Mouse (Mus musculus) layer of hippocampus, postnatal 10 days (tissue): ENCODE data around the gene Hat1. TPM values are rescaled to one million over a fixed set of nuclear protein-coding genes. Genes with fewer than 3 reads are reported as not detected.

Experiments used
- DNase-seq, 2 experiments: peaks; one replicate each; pipeline ENCODE4 v3.0.0; 2021; ENCODE audit warnings: low spot score in 2 of 2
- total RNA-seq, 2 experiments: library from RNA; stranded (reverse); gene quantifications; 2 replicates each; pipeline ENCODE4 v1.2.3; 2021

Gene Hat1
- total RNA-seq, 2 experiments from 2014 or later: 18.9 to 19.8 TPM

- no peak for DNase-seq
These were observed 14.2 kb upstream of the Hat1 start for GRCm38 (mm10) chr2:71374275-71375155.

DNA sequence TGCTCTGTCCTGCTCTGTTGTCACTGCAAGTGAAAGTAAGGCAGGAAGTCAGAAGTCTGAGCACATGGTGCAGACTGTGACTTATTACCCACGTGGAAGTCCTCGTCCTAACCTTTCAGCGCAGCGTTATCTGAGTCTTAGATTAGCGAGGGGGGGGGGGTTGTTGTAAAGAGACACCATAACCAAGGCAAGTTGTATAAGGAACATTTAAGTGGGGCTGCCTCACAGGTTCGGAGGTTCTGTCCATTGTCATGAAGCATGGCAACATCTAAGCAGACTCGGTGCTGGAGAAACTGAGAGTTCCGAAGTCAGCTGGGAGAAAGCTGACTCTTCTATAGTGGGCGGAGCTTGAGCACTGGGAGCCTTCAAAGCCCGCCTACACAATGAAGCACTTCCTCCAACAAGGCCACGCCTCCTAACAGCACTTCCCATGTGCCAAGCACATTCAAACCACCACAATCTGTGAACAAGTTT lies 12.3 kb upstream of the Hat1 start:
- DNase-seq: no peak

DNA sequence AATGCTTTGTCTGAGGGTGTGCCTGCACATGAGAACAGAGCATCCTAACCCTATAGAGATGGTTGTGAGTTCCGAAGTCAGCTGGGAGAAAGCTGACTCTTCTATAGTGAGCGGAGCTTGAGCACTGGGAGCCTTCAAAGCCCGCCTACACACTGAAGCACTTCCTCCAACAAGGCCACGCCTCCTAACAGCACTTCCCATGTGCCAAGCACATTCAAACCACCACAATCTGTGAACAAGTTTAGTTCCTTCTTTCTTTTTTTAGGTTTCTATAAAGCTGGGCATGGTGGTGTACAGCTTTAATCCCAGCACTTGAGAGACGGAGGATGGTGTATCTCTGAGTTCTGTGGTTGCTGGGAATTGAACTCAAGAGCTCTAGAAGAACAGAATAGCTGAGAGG lies 11.3 kb upstream of the Hat1 start:
- DNase-seq: no peak

DNA sequence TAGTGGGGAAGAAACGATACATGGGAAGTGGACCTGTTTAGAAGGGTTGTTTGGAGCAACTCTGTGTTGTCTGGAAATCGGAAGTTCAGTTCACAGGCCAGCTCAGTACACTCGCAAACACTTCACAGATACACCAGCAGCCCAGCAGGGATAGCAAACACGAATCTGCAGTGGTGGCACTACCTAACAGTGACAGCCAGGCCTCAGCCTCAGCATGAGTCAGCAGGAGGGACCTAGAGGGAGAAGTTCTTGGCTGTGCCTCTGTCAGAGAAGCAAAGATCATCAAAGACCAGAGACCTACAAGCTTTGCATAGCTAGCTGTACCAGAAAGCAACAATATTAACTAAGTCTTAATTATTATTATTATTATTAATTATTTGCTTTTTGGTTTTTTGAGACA lies 6.8 kb upstream of the Hat1 start:
- no peak for DNase-seq

DNA sequence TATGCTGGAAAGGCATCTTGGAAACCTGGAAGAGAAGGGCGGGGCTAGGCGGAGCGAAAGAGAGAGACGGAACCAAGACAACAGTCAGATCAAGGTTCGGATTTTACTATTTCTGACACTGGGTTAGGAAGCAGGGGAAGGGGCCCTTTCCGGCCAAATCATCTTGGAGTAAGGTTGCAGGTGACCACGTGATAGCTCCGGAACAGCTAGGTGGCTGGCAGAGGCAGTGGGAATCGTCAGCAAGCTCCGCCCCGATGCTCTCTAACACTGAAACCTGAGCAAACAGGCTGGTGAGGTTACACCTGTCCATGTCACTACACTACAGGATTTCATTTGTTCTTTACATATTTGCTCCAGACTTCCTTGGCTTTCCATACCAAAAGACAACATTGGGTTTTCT lies 4.9 kb upstream of the Hat1 start:
- DNase-seq: no peak

- no peak for DNase-seq
These were observed 992 bp upstream of the Hat1 start for GRCm38 (mm10) chr2:71387766-71388165.

GRCm38 (mm10) chr2:71389864-71390263 lies 1.1 kb downstream of the Hat1 start:
- DNase-seq: no peak

GRCm38 (mm10) chr2:71405613-71406012 lies 16.9 kb downstream of the Hat1 start:
- no peak for DNase-seq

DNA sequence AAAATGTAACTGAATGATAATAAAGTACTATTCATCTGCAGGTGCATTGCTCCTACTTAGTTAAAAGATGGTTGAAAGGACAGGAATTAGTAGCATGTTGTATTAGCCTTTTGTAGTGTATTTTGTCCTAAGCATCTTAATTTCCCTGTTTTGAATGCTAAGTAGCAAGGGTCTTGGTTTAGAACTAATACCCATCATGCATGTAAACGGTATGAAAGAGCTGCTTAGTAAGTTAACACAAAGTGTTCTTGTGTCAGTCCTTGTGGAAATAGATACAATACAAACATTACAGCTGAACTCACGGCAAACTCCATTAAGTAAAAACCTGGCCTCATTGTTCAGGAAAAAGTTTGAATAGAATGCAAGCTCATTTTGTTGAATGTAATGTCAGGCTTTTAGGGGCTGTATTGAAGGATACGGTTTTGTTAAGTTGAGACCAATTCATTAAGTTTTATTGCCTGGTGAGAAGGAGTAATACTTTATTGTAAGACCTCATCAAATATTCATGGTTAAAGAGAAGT lies 30.1 kb downstream of the Hat1 start:
- no peak for DNase-seq

DNA sequence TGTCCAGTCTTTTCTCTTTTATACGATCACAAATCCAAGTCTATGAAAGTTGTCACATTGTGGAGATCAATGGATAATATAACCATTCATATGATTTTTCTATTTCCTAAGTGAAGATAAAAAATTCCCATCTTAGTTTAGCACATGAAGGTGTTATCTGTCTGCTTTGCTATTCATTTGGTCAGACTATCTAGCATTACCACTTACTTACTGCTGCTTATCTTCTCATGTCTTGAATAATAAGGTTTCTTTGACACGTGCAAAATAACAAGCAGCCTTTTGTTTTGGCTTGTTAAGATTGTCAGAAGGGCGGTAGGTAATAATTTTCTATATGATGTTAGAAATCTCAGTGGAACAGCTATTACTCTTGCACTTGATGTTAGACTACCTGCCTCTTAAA lies 30.6 kb downstream of the Hat1 start:
- DNase-seq: no peak

DNA sequence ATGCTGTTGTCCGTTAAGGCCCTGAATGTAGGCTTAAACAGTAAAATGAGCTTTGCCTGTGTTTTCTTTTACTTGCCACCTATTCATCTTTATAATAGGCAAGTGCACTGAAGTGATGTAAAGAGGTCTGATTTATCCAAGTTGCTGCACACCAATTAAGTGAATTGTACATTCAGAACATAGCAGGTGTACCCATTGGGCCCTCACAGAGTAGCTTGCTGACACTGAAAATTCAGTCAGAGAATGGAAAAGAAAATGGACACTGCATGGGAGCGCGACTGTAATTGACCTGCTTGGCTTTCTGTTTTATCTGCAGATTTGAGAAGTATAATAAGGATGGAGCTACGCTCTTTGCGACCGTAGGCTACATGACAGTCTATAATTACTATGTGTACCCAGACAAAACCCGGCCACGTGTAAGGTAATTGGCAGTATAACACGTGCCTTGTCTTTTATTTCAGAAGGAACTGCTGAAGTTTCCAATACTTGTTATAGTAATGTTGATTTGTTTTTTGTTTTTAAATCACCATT lies 32.2 kb downstream of the Hat1 start:
- DNase-seq: no peak

GRCm38 (mm10) chr2:71424545-71424944 lies 35.8 kb downstream of the Hat1 start:
- DNase-seq: no peak

DNA sequence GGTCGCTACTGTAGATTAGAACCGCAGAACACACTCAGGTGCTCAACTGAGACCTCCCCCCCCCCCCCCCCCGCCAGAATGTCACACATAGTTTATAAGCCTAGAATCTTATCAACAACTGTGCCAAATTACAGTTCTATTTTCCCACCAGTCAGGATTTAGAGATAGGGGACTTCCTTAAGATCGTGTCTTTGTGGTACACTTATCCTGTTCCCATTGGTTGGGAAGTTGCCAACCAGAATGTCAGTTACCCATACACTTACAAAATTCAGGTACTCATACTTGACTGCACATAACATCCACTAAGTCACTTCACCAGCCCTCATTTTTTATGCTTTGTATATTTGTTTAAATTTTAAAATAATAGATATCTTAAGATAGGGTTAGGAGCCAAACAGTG lies 46.7 kb downstream of the Hat1 start:
- DNase-seq: no peak

- no peak for DNase-seq
These were observed 54.6 kb downstream of the Hat1 start for GRCm38 (mm10) chr2:71443376-71443775.

DNA sequence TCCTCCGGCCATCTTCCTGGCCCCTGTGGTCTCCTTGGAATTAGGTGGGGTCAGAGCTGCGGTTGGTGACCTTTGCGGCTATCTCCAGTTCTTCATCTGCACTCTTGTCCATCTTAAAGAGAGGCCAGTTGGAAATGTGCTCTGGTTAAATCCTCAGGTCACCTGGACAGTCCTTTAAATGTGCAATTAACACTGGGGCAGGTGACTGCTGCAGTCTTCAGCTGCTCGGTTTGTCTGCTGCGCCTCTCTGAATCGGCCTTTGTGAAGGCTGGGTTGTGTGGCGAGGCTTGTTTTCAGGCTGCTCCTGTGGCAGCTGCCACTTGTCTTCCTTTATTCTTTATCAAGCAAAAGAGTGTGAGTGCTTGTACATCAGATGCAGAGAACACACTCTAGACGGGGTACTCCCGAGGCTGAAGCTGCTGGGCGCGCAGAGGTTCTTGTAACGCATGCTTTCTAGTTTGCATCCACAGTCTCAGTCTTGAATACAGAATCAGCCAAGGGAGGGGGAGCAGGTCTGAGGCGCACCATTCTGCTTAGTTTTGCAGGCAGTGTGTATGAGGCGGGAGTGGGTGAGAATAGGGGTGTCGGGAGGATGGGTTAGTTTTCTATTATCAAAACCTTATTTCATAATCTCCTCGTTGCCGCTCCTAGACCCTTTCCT lies 56.9 kb downstream of the Hat1 start:
- peak in 1 of 2 experiments; percentile 19 for DNase-seq

DNA sequence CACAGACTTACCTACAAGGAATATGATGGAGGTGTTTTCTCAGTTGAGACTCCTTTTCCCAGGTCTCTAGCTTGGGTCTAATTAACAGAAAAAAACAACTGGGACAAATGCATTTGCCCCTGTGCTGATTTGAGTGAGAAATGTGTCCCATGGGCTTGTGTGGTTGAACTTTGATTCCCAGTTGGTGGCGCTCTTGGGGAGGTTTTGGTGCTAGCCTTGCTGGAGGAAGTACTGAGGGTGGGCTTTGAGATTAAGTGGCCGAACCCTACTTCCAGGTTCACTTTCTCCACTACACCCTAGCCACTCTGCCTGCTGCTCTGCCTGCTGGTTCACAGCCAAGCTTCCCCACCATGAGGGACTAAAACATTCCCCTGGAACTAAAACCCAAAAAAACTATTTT lies 60.8 kb downstream of the Hat1 start:
- DNase-seq: no peak

DNA sequence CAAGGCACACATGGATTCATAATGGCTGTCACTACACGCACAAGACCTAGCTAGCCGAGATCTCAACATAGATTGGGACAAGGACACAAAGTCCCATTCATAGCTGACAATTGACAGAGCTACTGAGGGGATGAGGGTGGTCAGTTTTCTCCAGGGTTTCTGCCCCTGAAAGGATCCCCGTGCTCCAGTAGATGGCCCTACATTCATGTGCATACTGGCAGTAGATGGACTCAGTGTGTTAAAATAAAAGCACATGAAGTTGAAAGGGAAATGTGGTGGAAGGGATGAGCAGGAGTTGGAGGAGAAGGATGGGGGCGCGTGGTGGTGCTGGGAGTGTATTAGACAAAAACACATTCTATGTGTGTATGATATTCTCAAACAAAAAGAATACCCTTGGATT lies 63.0 kb downstream of the Hat1 start:
- no peak for DNase-seq

DNA sequence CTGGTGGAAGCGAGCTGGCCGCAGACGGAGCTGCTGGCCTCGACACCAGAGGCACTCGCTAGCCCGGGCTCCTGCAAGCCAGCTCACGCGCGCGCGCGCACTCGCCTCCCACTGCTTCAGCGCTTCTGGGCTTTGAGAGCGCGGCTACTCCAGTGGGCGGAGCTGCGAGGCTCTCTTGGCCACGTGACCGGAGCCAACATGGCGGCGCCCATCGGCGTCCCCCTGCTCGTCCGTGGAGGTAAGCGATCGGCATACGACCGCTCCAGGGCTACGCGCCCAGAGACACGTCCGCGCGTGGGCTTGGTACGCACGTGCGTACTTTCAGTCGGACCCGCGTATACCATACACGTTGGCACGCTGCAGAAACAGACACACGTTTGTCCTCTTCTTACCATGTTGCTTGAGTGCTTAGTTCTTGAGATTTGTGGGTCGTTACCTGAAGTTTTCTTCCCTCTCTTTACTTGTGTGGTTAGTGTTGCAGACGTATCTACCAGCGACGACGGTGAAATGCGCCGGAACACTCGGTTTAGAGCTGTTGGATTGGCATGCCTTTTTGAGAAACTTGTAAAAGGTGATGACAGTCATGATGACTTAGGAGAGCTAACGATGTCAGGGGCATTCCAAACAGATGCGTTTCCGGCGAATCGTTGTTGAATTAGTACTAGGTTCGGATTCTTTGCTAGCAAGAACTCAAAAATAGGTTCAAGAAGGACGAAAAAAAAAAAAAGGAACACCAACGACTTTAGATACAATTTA lies 64.6 kb downstream of the Hat1 start, which contains the start of gene Metap1d:
Metap1d (plus strand) TSS at position 116 of the 756 bp plus-strand sequence.
- DNase-seq: peak; percentile 91 to 95

DNA sequence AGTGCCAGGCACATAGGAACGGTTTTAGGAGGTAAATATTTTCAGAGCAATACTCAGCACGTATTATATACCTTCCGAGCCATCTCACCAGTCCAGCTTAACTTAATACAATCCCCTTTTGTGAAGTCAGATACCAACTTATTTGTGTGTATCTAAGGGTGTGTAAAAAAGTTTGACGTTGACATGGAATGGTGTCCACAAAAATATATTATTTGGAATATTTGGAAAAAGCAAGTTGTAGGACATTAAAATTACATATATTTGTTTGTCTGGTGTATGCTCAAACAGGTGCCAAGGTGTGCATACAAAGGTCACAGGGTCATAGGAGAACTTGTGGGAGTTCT lies 65.1 kb downstream of the Hat1 start:
- DNase-seq: no peak

DNA sequence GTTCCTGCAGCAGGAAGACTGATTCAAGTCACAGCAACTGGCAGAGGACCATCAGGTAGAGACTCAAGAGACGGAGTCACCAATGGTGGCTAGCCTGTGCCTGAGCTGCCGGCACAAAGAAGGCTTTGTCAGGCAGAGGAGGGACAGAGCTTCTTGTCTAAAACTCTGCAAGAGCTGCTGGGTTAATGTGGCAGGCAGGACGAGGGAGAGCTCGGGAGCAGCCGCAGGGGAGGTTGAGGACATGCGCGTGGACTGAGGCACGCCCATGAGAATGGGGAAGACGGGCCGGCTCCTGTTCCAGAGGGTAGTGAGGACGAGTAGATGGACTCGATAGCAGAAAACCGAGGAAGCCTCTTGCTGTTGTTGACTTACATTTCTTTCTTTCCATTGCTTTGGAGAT lies 69.9 kb downstream of the Hat1 start:
- no peak for DNase-seq

- no peak for DNase-seq
These were observed 70.9 kb downstream of the Hat1 start for GRCm38 (mm10) chr2:71459659-71460058.
